Mouse (Mus musculus): ENCODE measurements around the gene Stra8. TPM values are rescaled to one million over a fixed set of nuclear protein-coding genes. Genes with fewer than 3 reads are reported as not detected.

Stra8 gene
- polyA plus RNA-seq, 1 experiment: not detected

DNA sequence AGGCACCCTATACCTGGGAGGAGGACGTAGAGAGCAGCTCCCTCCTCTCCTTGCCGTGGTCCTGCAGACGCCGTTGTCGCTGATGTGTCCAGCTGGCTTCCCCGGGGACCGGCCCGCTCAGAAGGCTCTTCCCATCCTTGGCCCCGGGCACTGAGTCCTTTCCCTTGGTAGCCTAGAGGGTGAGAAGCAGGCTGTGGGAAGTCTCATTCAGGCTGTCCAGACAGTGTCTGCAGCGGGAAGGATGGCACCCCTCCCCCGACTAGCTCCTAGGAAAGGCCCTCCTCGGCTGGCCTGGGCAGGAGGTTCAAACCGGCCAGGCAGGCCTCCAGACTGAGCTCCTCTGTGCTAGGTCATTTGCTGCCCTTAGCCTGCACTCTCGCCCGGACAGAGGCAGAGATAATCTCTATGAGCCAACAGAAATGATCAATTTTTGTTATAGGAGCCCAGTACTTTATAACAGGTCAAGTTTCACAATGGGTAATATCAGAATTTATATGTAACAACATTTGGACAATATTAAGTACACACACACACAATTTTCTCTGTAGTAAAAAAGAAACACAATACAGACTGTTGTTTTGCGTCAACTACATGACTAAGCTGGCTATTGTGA, 23.7 kb upstream of the Stra8 start:
- no peaks in the 10 kb centered on the region for H3K27me3 ChIP-seq (ENCODE audit: control insufficient read depth, insufficient read depth, insufficient read length)
- TF ChIP-seq MAX (IDR thresholded peaks at IDR 0.05; ENCODE audit: low read depth) (no peak), SRF (IDR thresholded peaks at IDR 0.05; ENCODE audit: control insufficient read depth, insufficient read length, low read depth) (no peak), TCF12 (IDR thresholded peaks at IDR 0.05; ENCODE audit: insufficient read depth, poor library complexity, severe bottlenecking) (no peak), CEBPB (IDR thresholded peaks at IDR 0.05; ENCODE audit: insufficient read depth, poor library complexity, severe bottlenecking) (no peak), MYOD1 (IDR thresholded peaks at IDR 0.05; ENCODE audit: control insufficient read depth in 1 of 3, insufficient read length in 2 of 3, low read depth in 2 of 3) (no peak), TCF3 (IDR thresholded peaks at IDR 0.05; ENCODE audit: insufficient read length, low read depth) (no peak), E2F4 (IDR thresholded peaks at IDR 0.05; ENCODE audit: insufficient read depth) (no peak), MYOG (IDR thresholded peaks at IDR 0.05; ENCODE audit: control insufficient read depth in 1 of 3, insufficient read depth in 1 of 3, insufficient read length in 2 of 3, low read depth in 2 of 3) (no peak), POLR2AphosphoS2 (IDR thresholded peaks at IDR 0.05; ENCODE audit: insufficient read length, low read depth) (no peak), REST (IDR thresholded peaks at IDR 0.05; ENCODE audit: insufficient read depth, insufficient read length) (no peak), POLR2A (IDR thresholded peaks at IDR 0.05; ENCODE audit: insufficient read length, low read depth) (no peak), USF1 (IDR thresholded peaks at IDR 0.05; ENCODE audit: low read depth) (no peak)
- no peak overlapping the region for H3ac ChIP-seq (ENCODE audit: control insufficient read depth, insufficient read length)
- H3K36me3 ChIP-seq (ENCODE audit: control insufficient read depth, insufficient read depth): peaks cover 3% of the 10 kb centered on the region
- H3K4me3 ChIP-seq: no peak overlapping the region
- H3K4me2 ChIP-seq (ENCODE audit: low read depth): no peak overlapping the region
- H3K79me2 ChIP-seq (ENCODE audit: control insufficient read depth, insufficient read depth): no peaks in the 10 kb centered on the region

DNA sequence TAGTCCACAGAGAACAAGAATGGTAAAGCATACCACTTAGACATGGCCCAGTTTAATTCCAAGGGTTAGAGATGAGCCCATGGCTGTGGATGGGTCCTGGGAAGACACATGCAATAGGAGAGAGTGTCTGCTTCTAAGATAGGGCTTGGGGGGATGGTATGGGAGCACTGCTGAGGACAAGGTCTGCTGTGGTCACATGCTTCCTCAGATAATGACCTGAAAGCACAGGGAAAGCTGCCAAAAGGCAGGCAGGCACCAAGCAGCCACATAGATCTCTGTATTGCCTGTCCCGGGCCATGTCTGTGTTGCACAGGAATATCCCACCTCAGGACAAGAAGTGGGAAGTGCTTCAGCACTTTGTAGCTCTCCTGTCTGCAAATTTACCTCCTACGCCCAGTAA, 20.8 kb upstream of the Stra8 start:
- H3K4me3 ChIP-seq: no peak overlapping the region
- TF ChIP-seq TCF12 (IDR thresholded peaks at IDR 0.05; ENCODE audit: insufficient read depth, poor library complexity, severe bottlenecking): no peak
- TF ChIP-seq REST (IDR thresholded peaks at IDR 0.05; ENCODE audit: insufficient read depth, insufficient read length): no peak
- no peak for TF ChIP-seq MAX (IDR thresholded peaks at IDR 0.05; ENCODE audit: low read depth)
- no peak for TF ChIP-seq MYOG (IDR thresholded peaks at IDR 0.05; ENCODE audit: control insufficient read depth in 1 of 3, insufficient read depth in 1 of 3, insufficient read length in 2 of 3, low read depth in 2 of 3)
- no peak for TF ChIP-seq MYOD1 (IDR thresholded peaks at IDR 0.05; ENCODE audit: control insufficient read depth in 1 of 3, insufficient read length in 2 of 3, low read depth in 2 of 3)
- TF ChIP-seq E2F4 (IDR thresholded peaks at IDR 0.05; ENCODE audit: insufficient read depth): no peak
- no peak for TF ChIP-seq CEBPB (IDR thresholded peaks at IDR 0.05; ENCODE audit: insufficient read depth, poor library complexity, severe bottlenecking)
- TF ChIP-seq TCF3 (IDR thresholded peaks at IDR 0.05; ENCODE audit: insufficient read length, low read depth): no peak
- no peak for TF ChIP-seq SRF (IDR thresholded peaks at IDR 0.05; ENCODE audit: control insufficient read depth, insufficient read length, low read depth)
- no peak for TF ChIP-seq POLR2AphosphoS2 (IDR thresholded peaks at IDR 0.05; ENCODE audit: insufficient read length, low read depth)
- no peak overlapping the region for H3K4me2 ChIP-seq (ENCODE audit: low read depth)
- H3K36me3 ChIP-seq (ENCODE audit: control insufficient read depth, insufficient read depth): peaks cover 9% of the 10 kb centered on the region
- H3K79me2 ChIP-seq (ENCODE audit: control insufficient read depth, insufficient read depth): no peaks in the 10 kb centered on the region
- H3K27me3 ChIP-seq (ENCODE audit: control insufficient read depth, insufficient read depth, insufficient read length): no peaks in the 10 kb centered on the region
- H3ac ChIP-seq (ENCODE audit: control insufficient read depth, insufficient read length): no peak overlapping the region

DNA sequence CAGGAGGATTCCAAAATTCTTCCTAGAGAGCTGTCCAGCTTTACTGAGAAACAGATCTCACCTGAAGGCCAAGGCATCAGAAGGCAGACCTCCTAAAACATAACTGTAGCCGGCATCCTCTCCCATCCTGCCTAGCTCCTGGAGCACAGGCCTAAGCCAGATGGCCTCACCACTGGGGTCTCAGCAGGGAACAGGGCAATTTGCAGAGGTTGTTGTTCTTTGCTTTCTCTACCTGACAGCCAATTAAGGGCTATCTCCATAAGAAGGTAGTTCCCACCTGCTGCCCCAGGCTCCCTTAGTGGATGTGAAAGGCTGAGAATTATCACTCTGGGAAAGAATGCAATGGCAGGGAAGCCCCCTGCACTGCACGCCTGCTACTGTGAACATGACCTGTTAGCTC, 19.0 kb upstream of the Stra8 start:
- no peak overlapping the region for H3K4me3 ChIP-seq
- peaks cover 10% of the 10 kb centered on the region for H3K36me3 ChIP-seq (ENCODE audit: control insufficient read depth, insufficient read depth)
- H3K27me3 ChIP-seq (ENCODE audit: control insufficient read depth, insufficient read depth, insufficient read length): no peaks in the 10 kb centered on the region
- H3K4me2 ChIP-seq (ENCODE audit: low read depth): no peak overlapping the region
- H3ac ChIP-seq (ENCODE audit: control insufficient read depth, insufficient read length): no peak overlapping the region
- H3K79me2 ChIP-seq (ENCODE audit: control insufficient read depth, insufficient read depth): no peaks in the 10 kb centered on the region
- TF ChIP-seq TCF12 (IDR thresholded peaks at IDR 0.05; ENCODE audit: insufficient read depth, poor library complexity, severe bottlenecking): no peak
- TF ChIP-seq POLR2AphosphoS2 (IDR thresholded peaks at IDR 0.05; ENCODE audit: insufficient read length, low read depth): no peak
- no peak for TF ChIP-seq USF1 (IDR thresholded peaks at IDR 0.05; ENCODE audit: low read depth)
- TF ChIP-seq MYOD1 (IDR thresholded peaks at IDR 0.05; ENCODE audit: control insufficient read depth in 1 of 3, insufficient read length in 2 of 3, low read depth in 2 of 3): no peak
- TF ChIP-seq TCF3 (IDR thresholded peaks at IDR 0.05; ENCODE audit: insufficient read length, low read depth): no peak
- TF ChIP-seq MAX (IDR thresholded peaks at IDR 0.05; ENCODE audit: low read depth): no peak
- no peak for TF ChIP-seq REST (IDR thresholded peaks at IDR 0.05; ENCODE audit: insufficient read depth, insufficient read length)
- TF ChIP-seq POLR2A (IDR thresholded peaks at IDR 0.05; ENCODE audit: insufficient read length, low read depth): no peak
- TF ChIP-seq CEBPB (IDR thresholded peaks at IDR 0.05; ENCODE audit: insufficient read depth, poor library complexity, severe bottlenecking): no peak
- no peak for TF ChIP-seq E2F4 (IDR thresholded peaks at IDR 0.05; ENCODE audit: insufficient read depth)
- no peak for TF ChIP-seq MYOG (IDR thresholded peaks at IDR 0.05; ENCODE audit: control insufficient read depth in 1 of 3, insufficient read depth in 1 of 3, insufficient read length in 2 of 3, low read depth in 2 of 3)
- no peak for TF ChIP-seq SRF (IDR thresholded peaks at IDR 0.05; ENCODE audit: control insufficient read depth, insufficient read length, low read depth)

DNA sequence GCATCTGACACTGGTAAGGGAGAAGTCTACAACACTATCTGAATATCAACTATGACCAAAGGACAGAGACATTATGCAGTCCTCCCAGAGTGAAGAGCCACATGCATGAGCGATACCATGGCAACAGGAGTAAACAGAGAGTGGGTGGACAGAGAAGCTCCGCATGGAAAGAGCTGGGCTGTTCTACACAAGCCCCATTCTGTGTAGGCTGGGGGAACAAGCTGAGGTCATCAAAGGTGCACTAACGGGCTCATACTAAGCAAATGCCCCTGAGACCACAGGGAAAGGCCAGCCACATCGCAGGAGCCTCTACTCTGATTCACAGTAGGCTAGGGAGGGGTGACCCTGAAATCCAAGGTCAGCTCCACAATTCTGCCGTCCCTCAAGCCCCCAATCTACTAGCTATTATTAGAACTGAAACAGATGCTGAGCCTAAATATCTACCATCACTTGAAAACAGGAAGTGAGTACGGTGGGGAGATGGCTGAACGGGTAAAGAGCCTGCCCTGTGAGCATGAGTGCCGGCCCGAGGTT, 18.0 kb upstream of the Stra8 start:
- Histone ChIP-seq H3K4me2 (ENCODE audit: low read depth) (no peak overlapping the region), H3K79me2 (ENCODE audit: control insufficient read depth, insufficient read depth) (no peaks in the 10 kb centered on the region), H3ac (ENCODE audit: control insufficient read depth, insufficient read length) (no peak overlapping the region), H3K4me3 (no peak overlapping the region), H3K27me3 (ENCODE audit: control insufficient read depth, insufficient read depth, insufficient read length) (no peaks in the 10 kb centered on the region), H3K36me3 (ENCODE audit: control insufficient read depth, insufficient read depth) (peaks cover 10% of the 10 kb centered on the region)
- TF ChIP-seq CEBPB (IDR thresholded peaks at IDR 0.05; ENCODE audit: insufficient read depth, poor library complexity, severe bottlenecking) (no peak), MAX (IDR thresholded peaks at IDR 0.05; ENCODE audit: low read depth) (no peak), MYOG (IDR thresholded peaks at IDR 0.05; ENCODE audit: control insufficient read depth in 1 of 3, insufficient read depth in 1 of 3, insufficient read length in 2 of 3, low read depth in 2 of 3) (no peak)

Data from myocyte (in vitro differentiated cells).